Mouse (Mus musculus) c-Kit-negative CD71-positive TER-119-positive erythroid progenitor cells, embryonic 14.5 days (primary cell): ENCODE data around the gene Fpr2.
"Not testable (repeated sequence)": the region's sequence is repeated elsewhere in the genome, so short reads cannot be mapped to it uniquely, and the experiment has no call there.

ENCODE experiments used
- DNase-seq: peaks from one replicate; pipeline ENCODE4 v3.0.0-alpha.2; 2013; ENCODE audit warnings: low read depth, low spot score

Gene Fpr2

DNA sequence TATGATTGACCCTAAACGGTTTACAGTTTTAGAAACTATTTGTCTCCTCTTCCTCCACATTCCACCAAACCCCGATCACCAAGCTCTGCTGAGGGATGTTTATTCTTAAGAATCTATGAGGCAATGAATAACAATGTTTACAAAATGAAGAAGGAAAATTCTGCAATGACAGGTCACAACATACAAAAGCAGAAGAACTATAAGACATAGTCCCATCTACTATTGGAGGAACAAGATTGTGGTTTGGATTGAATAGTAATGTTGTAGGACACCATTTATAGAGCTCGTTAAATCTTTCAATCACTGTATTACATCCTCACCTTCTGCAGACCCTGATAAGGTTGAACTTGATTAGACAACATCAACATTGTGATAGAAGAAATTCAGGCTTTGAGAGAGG, 5.0 kb upstream of the Fpr2 start:
- no peak for DNase-seq

DNA sequence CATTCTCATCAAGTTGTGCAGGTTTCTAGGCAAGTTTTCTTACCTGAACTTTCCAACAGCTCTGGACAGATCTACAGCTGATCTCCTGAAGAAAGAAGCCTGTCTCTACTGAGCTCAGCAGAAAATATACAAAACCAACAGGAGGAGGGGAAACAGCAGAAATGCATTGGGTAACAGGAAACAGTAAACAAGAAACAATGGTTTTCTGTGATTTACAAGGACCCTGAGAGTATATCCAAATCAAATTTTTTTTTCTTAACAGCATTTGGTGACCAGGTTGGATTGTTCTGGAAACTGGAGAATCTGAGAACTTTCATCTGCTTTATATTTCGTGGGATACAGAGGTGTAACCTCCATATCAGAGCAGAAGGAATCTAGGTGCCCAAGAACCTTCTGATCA, 3.8 kb upstream of the Fpr2 start, which contains the start of gene Fpr1:
TSS of gene Fpr1 (minus strand) at position 101 of the 400 bp plus-strand sequence.
- no peak for DNase-seq

DNA sequence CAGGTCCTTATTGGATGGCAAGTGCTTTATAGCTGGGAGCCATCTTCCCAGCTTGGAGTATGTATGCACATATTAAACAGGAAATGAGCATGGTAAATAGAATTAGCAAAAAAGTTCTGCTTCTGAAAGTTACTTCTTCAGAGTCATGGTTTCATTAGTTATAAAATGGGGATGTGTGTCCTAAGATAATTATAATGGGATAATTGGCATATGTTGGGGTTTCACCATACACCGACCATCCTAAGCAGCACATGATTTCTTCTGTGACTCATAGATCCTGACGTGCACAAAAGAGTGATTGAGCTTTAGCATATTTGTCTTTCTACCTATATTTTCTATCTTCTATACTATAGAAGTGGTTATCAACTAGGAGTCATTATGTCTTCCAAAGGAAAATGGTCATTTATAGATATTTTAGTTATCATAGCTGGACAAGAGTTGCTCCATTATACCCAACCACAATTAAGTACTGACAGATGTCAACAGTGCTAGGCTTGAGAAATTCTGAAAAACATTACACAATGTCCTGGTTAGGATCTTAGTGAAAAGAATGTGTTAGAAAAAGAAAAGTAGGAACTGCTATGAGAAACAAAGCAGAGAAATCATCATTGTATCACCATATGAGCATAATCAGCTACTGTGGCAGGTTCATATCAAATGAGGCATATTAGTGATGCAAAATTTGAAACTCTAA, 2.3 kb downstream of the Fpr2 start:
- no peak for DNase-seq

DNA sequence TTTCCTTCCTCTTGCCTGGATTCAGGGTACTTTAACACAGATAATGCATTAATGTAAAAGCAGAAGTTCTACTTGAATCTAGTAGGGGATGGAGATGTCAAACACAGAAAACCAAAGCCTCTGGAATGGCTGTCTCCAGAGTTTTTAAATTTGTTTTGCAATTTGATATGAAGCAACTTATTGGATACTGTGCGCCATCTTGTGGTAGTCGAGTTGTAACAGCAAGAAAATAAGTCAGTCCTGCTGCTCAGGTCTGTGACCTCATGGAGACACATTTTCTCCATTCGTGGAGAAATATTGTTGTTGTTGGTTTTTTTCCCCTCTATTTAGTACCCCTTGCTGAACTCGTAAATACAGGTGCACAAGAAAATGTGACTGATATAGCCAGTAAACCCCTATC, 8.4 kb downstream of the Fpr2 start:
- DNase-seq = no peak

DNA sequence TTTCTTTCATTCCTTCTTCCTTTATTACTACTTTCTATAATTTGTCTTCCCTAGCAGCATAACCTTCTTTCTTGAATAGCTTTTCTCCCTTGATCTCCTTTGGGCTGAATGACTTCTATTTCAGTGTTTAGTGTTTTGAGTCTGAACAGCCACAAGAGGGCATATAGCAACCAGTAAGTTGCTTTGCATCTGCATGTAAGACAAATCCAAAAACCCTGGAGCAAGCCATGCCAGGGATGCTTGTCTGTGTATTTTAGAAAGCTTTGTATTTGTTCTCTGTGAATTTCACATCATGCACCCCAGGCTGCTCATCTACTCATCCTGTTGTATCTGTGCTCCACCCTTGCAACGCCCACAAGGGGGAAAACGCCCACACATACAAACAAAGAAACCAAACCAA, 11.6 kb downstream of the Fpr2 start:
- DNase-seq = no peak

DNA sequence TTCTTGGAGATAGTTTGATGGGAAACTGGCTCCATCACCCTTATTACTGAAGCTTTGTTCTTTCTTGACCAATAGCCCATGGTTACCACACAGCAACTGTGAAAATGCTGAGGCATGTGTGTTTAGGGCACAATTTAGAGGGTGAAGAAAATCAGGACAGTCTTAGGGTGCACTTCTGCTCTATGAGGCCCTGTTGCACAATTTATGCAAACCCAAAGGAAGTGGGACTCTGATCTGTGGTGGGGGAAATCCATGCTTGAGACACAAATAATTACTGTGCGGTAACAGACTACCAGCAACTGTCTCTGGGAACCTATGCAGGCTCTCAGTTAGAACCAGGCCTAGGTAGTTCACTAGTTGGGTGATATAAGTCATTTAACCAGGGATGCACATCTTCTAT, 13.1 kb downstream of the Fpr2 start:
- no peak for DNase-seq

DNA sequence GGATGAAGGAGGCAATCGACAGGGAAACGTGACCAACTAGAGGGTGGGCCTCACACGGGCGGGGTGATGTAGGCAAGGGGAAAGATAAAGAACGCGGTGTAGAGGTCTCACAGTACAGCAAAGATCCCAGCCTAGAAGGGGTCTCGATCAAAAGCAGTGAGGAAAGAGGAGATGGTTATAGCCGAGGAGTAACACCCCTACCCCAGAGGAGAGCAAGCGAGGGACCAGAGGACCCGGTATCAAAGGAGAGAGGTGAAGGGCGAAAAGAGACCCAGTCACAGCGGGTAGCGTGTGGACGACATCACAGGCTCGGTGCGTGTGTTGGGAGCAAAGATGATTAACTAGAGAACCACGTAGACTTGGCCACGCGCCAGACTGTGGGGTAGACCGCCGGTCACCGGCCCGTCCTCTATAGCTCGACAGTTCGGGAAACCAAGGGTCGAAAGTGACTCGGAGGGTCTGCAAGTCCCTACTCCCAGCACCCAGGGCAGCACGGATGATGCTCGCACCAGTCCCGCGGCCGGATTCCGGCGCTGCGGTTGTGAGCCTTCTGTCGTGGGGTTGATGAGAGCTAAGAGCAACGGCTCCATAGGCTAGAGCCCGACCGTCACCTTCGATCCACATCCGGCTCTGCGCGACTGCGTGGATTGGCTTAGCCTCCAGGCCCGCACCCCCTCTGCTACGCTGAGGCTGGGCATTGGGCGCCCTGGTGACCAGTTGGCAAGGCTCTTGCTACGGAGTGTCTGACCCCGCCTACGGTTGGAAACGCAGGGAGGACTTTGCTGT, 22.2 kb downstream of the Fpr2 start:
- no peak for DNase-seq

DNA sequence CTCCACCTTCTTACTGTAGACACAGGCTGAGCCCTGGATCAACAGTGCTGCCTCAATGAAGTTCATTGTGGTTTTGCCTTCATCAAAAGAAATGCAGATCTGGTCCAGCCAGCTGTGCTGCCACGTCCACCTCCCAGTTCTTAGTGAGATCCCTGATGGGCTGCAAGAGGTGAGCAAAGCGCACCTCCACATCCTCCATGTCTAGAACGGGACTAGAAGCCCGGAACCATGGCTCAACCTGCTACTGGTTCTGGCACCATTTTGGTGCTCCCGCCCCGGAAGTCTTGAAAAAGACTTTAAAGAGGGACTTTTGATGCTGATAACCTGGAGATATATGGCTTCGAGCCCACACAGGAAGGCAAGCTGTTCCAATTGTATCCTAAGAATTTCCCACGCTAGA, 25.0 kb downstream of the Fpr2 start:
- not testable (repeated sequence) for DNase-seq

DNA sequence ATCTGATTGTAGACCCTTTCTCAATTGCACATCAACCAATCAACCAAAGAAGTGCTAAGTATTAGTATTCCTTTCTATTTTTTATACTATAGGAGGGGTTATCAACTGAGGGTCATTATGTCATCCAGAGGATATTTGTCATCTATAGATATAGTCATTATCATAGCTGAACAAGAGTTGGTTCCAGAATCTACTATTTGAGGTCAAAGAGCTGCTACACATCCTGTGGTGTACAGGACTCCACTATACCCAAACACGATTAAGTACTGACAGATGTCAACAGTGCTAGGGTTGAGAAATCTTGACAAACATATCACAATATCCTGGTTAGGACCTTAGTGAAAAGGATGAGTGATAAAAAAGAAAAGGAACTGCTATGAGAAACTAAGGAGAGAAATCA, 29.8 kb downstream of the Fpr2 start:
- DNase-seq = no peak

DNA sequence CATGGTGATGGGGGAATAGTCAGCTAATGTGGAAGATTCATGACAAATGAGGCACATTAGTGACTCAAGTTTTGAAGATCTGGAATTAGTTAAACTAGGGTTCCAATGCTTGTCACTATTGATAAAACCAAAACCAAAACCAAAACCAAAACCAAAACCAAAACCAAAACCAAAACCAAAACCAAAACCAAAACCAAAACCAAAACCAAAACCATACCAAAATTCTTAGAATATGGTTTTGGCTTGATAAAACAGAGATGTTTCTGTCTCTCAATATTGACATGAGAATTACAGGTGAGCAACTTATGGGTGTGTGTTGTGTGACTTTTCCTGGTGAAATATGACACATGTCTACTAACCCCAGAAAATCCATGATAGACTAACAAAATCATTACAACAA, 30.2 kb downstream of the Fpr2 start:
- DNase-seq = no peak
